Mouse (Mus musculus): ENCODE data around the gene Rbm19. TPM values are rescaled to one million over a fixed set of nuclear protein-coding genes. Genes with fewer than 3 reads are reported as not detected.

Gene Rbm19
- 16.2 and 16.8 TPM in 2 replicates for polyA plus RNA-seq (2011; ENCODE audit: insufficient read length, low read depth, missing spikeins)

- Histone ChIP-seq H3K27ac (ENCODE audit: insufficient read depth, low read length) (no peak within 1 kb of the TSS), H3K4me1 (ENCODE audit: control insufficient read depth, insufficient read depth, low read length) (no peaks in the 10 kb centered on the region), H3K4me3 (ENCODE audit: insufficient read depth, low read length) (peak within 1 kb of the TSS; percentile 81)
- no peak for TF ChIP-seq CTCF (IDR thresholded peaks at IDR 0.05; ENCODE audit: borderline replicate concordance, insufficient read depth, low read length)
- TF ChIP-seq POLR2A (IDR thresholded peaks at IDR 0.05; ENCODE audit: low read depth, low read length) = peak; percentile 72
These were observed at the start of gene Rbm19 for GRCm38 (mm10) chr5:120116261-120117050. Gene Rbm19 (plus strand): TSS chr5:120116465.

- Histone ChIP-seq H3K4me1 (ENCODE audit: control insufficient read depth, insufficient read depth, low read length) (no peaks in the 10 kb centered on the region), H3K4me3 (ENCODE audit: insufficient read depth, low read length) (no peak overlapping the region), H3K27ac (ENCODE audit: insufficient read depth, low read length) (no peak overlapping the region)
- TF ChIP-seq CTCF (IDR thresholded peaks at IDR 0.05; ENCODE audit: borderline replicate concordance, insufficient read depth, low read length) (no peak), POLR2A (IDR thresholded peaks at IDR 0.05; ENCODE audit: low read depth, low read length) (no peak)
These were observed 49.0 kb upstream of the Rbm19 start for GRCm38 (mm10) chr5:120067266-120067665.

GRCm38 (mm10) chr5:120074101-120074500 is 42.2 kb upstream of the Rbm19 start:
- Histone ChIP-seq H3K4me1 (ENCODE audit: control insufficient read depth, insufficient read depth, low read length) (no peaks in the 10 kb centered on the region), H3K27ac (ENCODE audit: insufficient read depth, low read length) (no peak overlapping the region), H3K4me3 (ENCODE audit: insufficient read depth, low read length) (no peak overlapping the region)
- TF ChIP-seq POLR2A (IDR thresholded peaks at IDR 0.05; ENCODE audit: low read depth, low read length) (no peak), CTCF (IDR thresholded peaks at IDR 0.05; ENCODE audit: borderline replicate concordance, insufficient read depth, low read length) (no peak)

GRCm38 (mm10) chr5:120080027-120080426 is 36.2 kb upstream of the Rbm19 start:
- Histone ChIP-seq H3K27ac (ENCODE audit: insufficient read depth, low read length) (no peak overlapping the region), H3K4me3 (ENCODE audit: insufficient read depth, low read length) (no peak overlapping the region), H3K4me1 (ENCODE audit: control insufficient read depth, insufficient read depth, low read length) (no peaks in the 10 kb centered on the region)
- TF ChIP-seq POLR2A (IDR thresholded peaks at IDR 0.05; ENCODE audit: low read depth, low read length) = no peak
- no peak for TF ChIP-seq CTCF (IDR thresholded peaks at IDR 0.05; ENCODE audit: borderline replicate concordance, insufficient read depth, low read length)

- TF ChIP-seq POLR2A (IDR thresholded peaks at IDR 0.05; ENCODE audit: low read depth, low read length) (no peak), CTCF (IDR thresholded peaks at IDR 0.05; ENCODE audit: borderline replicate concordance, insufficient read depth, low read length) (no peak)
- H3K4me1 ChIP-seq (ENCODE audit: control insufficient read depth, insufficient read depth, low read length) = no peaks in the 10 kb centered on the region
- no peak overlapping the region for H3K27ac ChIP-seq (ENCODE audit: insufficient read depth, low read length)
- H3K4me3 ChIP-seq (ENCODE audit: insufficient read depth, low read length) = no peak overlapping the region
These were observed 35.8 kb upstream of the Rbm19 start for GRCm38 (mm10) chr5:120080468-120080867.

GRCm38 (mm10) chr5:120088561-120088960 is 27.7 kb upstream of the Rbm19 start:
- Histone ChIP-seq H3K4me1 (ENCODE audit: control insufficient read depth, insufficient read depth, low read length) (no peaks in the 10 kb centered on the region), H3K4me3 (ENCODE audit: insufficient read depth, low read length) (no peak overlapping the region), H3K27ac (ENCODE audit: insufficient read depth, low read length) (no peak overlapping the region)
- TF ChIP-seq CTCF (IDR thresholded peaks at IDR 0.05; ENCODE audit: borderline replicate concordance, insufficient read depth, low read length) (peak; percentile 75), POLR2A (IDR thresholded peaks at IDR 0.05; ENCODE audit: low read depth, low read length) (no peak)

- Histone ChIP-seq H3K27ac (ENCODE audit: insufficient read depth, low read length) (no peak overlapping the region), H3K4me1 (ENCODE audit: control insufficient read depth, insufficient read depth, low read length) (no peaks in the 10 kb centered on the region), H3K4me3 (ENCODE audit: insufficient read depth, low read length) (no peak overlapping the region)
- TF ChIP-seq POLR2A (IDR thresholded peaks at IDR 0.05; ENCODE audit: low read depth, low read length) (no peak), CTCF (IDR thresholded peaks at IDR 0.05; ENCODE audit: borderline replicate concordance, insufficient read depth, low read length) (peak; percentile 40; the same call in 1 of the 2 replicates)
These were observed 21.7 kb upstream of the Rbm19 start for GRCm38 (mm10) chr5:120094602-120095001.

GRCm38 (mm10) chr5:120097042-120097441 is 19.2 kb upstream of the Rbm19 start:
- no peaks in the 10 kb centered on the region for H3K4me1 ChIP-seq (ENCODE audit: control insufficient read depth, insufficient read depth, low read length)
- TF ChIP-seq POLR2A (IDR thresholded peaks at IDR 0.05; ENCODE audit: low read depth, low read length) (no peak), CTCF (IDR thresholded peaks at IDR 0.05; ENCODE audit: borderline replicate concordance, insufficient read depth, low read length) (no peak)
- H3K4me3 ChIP-seq (ENCODE audit: insufficient read depth, low read length) = no peak overlapping the region
- no peak overlapping the region for H3K27ac ChIP-seq (ENCODE audit: insufficient read depth, low read length)

GRCm38 (mm10) chr5:120100814-120101213 is 15.5 kb upstream of the Rbm19 start:
- Histone ChIP-seq H3K27ac (ENCODE audit: insufficient read depth, low read length) (no peak overlapping the region), H3K4me3 (ENCODE audit: insufficient read depth, low read length) (no peak overlapping the region), H3K4me1 (ENCODE audit: control insufficient read depth, insufficient read depth, low read length) (no peaks in the 10 kb centered on the region)
- no peak for TF ChIP-seq POLR2A (IDR thresholded peaks at IDR 0.05; ENCODE audit: low read depth, low read length)
- peak; percentile 33; the same call in 1 of the 2 replicates for TF ChIP-seq CTCF (IDR thresholded peaks at IDR 0.05; ENCODE audit: borderline replicate concordance, insufficient read depth, low read length)

GRCm38 (mm10) chr5:120102097-120102496 is 14.2 kb upstream of the Rbm19 start:
- H3K4me3 ChIP-seq (ENCODE audit: insufficient read depth, low read length) = no peak overlapping the region
- TF ChIP-seq POLR2A (IDR thresholded peaks at IDR 0.05; ENCODE audit: low read depth, low read length) = no peak
- TF ChIP-seq CTCF (IDR thresholded peaks at IDR 0.05; ENCODE audit: borderline replicate concordance, insufficient read depth, low read length) = no peak
- H3K27ac ChIP-seq (ENCODE audit: insufficient read depth, low read length) = no peak overlapping the region
- H3K4me1 ChIP-seq (ENCODE audit: control insufficient read depth, insufficient read depth, low read length) = no peaks in the 10 kb centered on the region

Measured in embryonic fibroblast, embryonic 13.5 days (primary cell).